Mouse (Mus musculus): ENCODE measurements around the gene Gnb4. TPM values are rescaled to one million over a fixed set of nuclear protein-coding genes. Genes with fewer than 3 reads are reported as not detected.

Gnb4 gene
- polyA plus RNA-seq, 1 experiment: 6.5 TPM

- no peaks in the 10 kb centered on the region; the same call in 1 of the 2 replicates for H3K27me3 ChIP-seq (ENCODE audit: control insufficient read depth, insufficient read depth, low read length)
- no peaks in the 10 kb centered on the region for H3K36me3 ChIP-seq (ENCODE audit: control insufficient read depth, insufficient read depth, low read length)
- no peak for TF ChIP-seq CTCF (IDR thresholded peaks at IDR 0.05; ENCODE audit: extremely low read depth, insufficient read length, insufficient replicate concordance, low read depth, low read length)
- no peak for TF ChIP-seq POLR2A (IDR thresholded peaks at IDR 0.05; ENCODE audit: low read depth, low read length)
- peak overlapping the region; percentile 69 for H3K4me3 ChIP-seq (ENCODE audit: low read depth, low read length)
- WGBS: 8% methylated on average over 12 of the region's 14 CpGs
- H3K27ac ChIP-seq (ENCODE audit: insufficient read depth, low read depth, low read length): no peak overlapping the region
- H3K4me1 ChIP-seq (ENCODE audit: control insufficient read depth, insufficient read depth, insufficient read length, low read length): peaks cover 7% of the 10 kb centered on the region; the same call in 1 of the 2 replicates
Observed at GRCm38 (mm10) chr3:32616006-32616330, 417 bp downstream of the Gnb4 start.

- Histone ChIP-seq H3K27ac (ENCODE audit: insufficient read depth, low read depth, low read length) (no peak overlapping the region), H3K36me3 (ENCODE audit: control insufficient read depth, insufficient read depth, low read length) (no peaks in the 10 kb centered on the region), H3K27me3 (ENCODE audit: control insufficient read depth, insufficient read depth, low read length) (no peaks in the 10 kb centered on the region; the same call in 1 of the 2 replicates), H3K4me3 (ENCODE audit: low read depth, low read length) (no peak overlapping the region), H3K4me1 (ENCODE audit: control insufficient read depth, insufficient read depth, insufficient read length, low read length) (peaks cover 7% of the 10 kb centered on the region; the same call in 1 of the 2 replicates)
- WGBS: 48% methylated on average over 5 of the region's 5 CpGs
- TF ChIP-seq CTCF (IDR thresholded peaks at IDR 0.05; ENCODE audit: extremely low read depth, insufficient read length, insufficient replicate concordance, low read depth, low read length): no peak
- no peak for TF ChIP-seq POLR2A (IDR thresholded peaks at IDR 0.05; ENCODE audit: low read depth, low read length)
Observed at GRCm38 (mm10) chr3:32615376-32615775, 1.0 kb downstream of the Gnb4 start.

- H3K27ac ChIP-seq (ENCODE audit: insufficient read depth, low read depth, low read length): no peak overlapping the region
- TF ChIP-seq POLR2A (IDR thresholded peaks at IDR 0.05; ENCODE audit: low read depth, low read length): no peak
- no peak for TF ChIP-seq CTCF (IDR thresholded peaks at IDR 0.05; ENCODE audit: extremely low read depth, insufficient read length, insufficient replicate concordance, low read depth, low read length)
- no peak overlapping the region for H3K4me3 ChIP-seq (ENCODE audit: low read depth, low read length)
- H3K36me3 ChIP-seq (ENCODE audit: control insufficient read depth, insufficient read depth, low read length): no peaks in the 10 kb centered on the region
- H3K4me1 ChIP-seq (ENCODE audit: control insufficient read depth, insufficient read depth, insufficient read length, low read length): peaks cover 7% of the 10 kb centered on the region; the same call in 1 of the 2 replicates
- WGBS: 71% methylated on average over 2 of the region's 2 CpGs
- H3K27me3 ChIP-seq (ENCODE audit: control insufficient read depth, insufficient read depth, low read length): no peaks in the 10 kb centered on the region; the same call in 1 of the 2 replicates
Observed at GRCm38 (mm10) chr3:32614786-32615185, 1.6 kb downstream of the Gnb4 start.

GRCm38 (mm10) chr3:32611606-32612170 lies 4.7 kb downstream of the Gnb4 start:
- no peaks in the 10 kb centered on the region for H3K36me3 ChIP-seq (ENCODE audit: control insufficient read depth, insufficient read depth, low read length)
- 29% methylated on average over 11 of the region's 11 CpGs for whole genome bisulfite sequencing
- peaks cover 7% of the 10 kb centered on the region; the same call in 1 of the 2 replicates for H3K4me1 ChIP-seq (ENCODE audit: control insufficient read depth, insufficient read depth, insufficient read length, low read length)
- no peak overlapping the region for H3K27ac ChIP-seq (ENCODE audit: insufficient read depth, low read depth, low read length)
- no peaks in the 10 kb centered on the region for H3K27me3 ChIP-seq (ENCODE audit: control insufficient read depth, insufficient read depth, low read length)
- no peak overlapping the region for H3K4me3 ChIP-seq (ENCODE audit: low read depth, low read length)
- TF ChIP-seq POLR2A (IDR thresholded peaks at IDR 0.05; ENCODE audit: low read depth, low read length) (no peak), CTCF (IDR thresholded peaks at IDR 0.05; ENCODE audit: extremely low read depth, insufficient read length, insufficient replicate concordance, low read depth, low read length) (no peak)

GRCm38 (mm10) chr3:32610560-32610959 lies 5.8 kb downstream of the Gnb4 start:
- 18% methylated on average over 7 of the region's 7 CpGs for WGBS
- no peak overlapping the region for H3K4me3 ChIP-seq (ENCODE audit: low read depth, low read length)
- no peaks in the 10 kb centered on the region for H3K27me3 ChIP-seq (ENCODE audit: control insufficient read depth, insufficient read depth, low read length)
- peaks cover 7% of the 10 kb centered on the region; the same call in 1 of the 2 replicates for H3K4me1 ChIP-seq (ENCODE audit: control insufficient read depth, insufficient read depth, insufficient read length, low read length)
- no peaks in the 10 kb centered on the region for H3K36me3 ChIP-seq (ENCODE audit: control insufficient read depth, insufficient read depth, low read length)
- H3K27ac ChIP-seq (ENCODE audit: insufficient read depth, low read depth, low read length): no peak overlapping the region
- TF ChIP-seq CTCF (IDR thresholded peaks at IDR 0.05; ENCODE audit: extremely low read depth, insufficient read length, insufficient replicate concordance, low read depth, low read length) (peak; percentile 58; the same call in 1 of the 2 replicates), POLR2A (IDR thresholded peaks at IDR 0.05; ENCODE audit: low read depth, low read length) (no peak)

- WGBS: 95% methylated on average over 4 of the region's 4 CpGs
- H3K27me3 ChIP-seq (ENCODE audit: control insufficient read depth, insufficient read depth, low read length): no peaks in the 10 kb centered on the region
- TF ChIP-seq CTCF (IDR thresholded peaks at IDR 0.05; ENCODE audit: extremely low read depth, insufficient read length, insufficient replicate concordance, low read depth, low read length) (no peak), POLR2A (IDR thresholded peaks at IDR 0.05; ENCODE audit: low read depth, low read length) (no peak)
Observed at GRCm38 (mm10) chr3:32609233-32609632, 7.2 kb downstream of the Gnb4 start.

GRCm38 (mm10) chr3:32601055-32601454 lies 15.3 kb downstream of the Gnb4 start:
- WGBS: 71% methylated on average over 10 of the region's 10 CpGs
- H3K36me3 ChIP-seq (ENCODE audit: control insufficient read depth, insufficient read depth, low read length): no peaks in the 10 kb centered on the region
- H3K4me3 ChIP-seq (ENCODE audit: low read depth, low read length): no peak overlapping the region
- no peak for TF ChIP-seq POLR2A (IDR thresholded peaks at IDR 0.05; ENCODE audit: low read depth, low read length)
- no peak for TF ChIP-seq CTCF (IDR thresholded peaks at IDR 0.05; ENCODE audit: extremely low read depth, insufficient read length, insufficient replicate concordance, low read depth, low read length)
- H3K4me1 ChIP-seq (ENCODE audit: control insufficient read depth, insufficient read depth, insufficient read length, low read length): no peaks in the 10 kb centered on the region
- H3K27ac ChIP-seq (ENCODE audit: insufficient read depth, low read depth, low read length): no peak overlapping the region
- no peaks in the 10 kb centered on the region for H3K27me3 ChIP-seq (ENCODE audit: control insufficient read depth, insufficient read depth, low read length)

More at GRCm38 (mm10) chr3:32609233-32609632, 7.2 kb downstream of the Gnb4 start:
- H3K36me3 ChIP-seq (ENCODE audit: control insufficient read depth, insufficient read depth, low read length): no peaks in the 10 kb centered on the region
- no peak overlapping the region for H3K4me3 ChIP-seq (ENCODE audit: low read depth, low read length)
- peaks cover 7% of the 10 kb centered on the region; the same call in 1 of the 2 replicates for H3K4me1 ChIP-seq (ENCODE audit: control insufficient read depth, insufficient read depth, insufficient read length, low read length)
- H3K27ac ChIP-seq (ENCODE audit: insufficient read depth, low read depth, low read length): no peak overlapping the region
